Mouse (Mus musculus) layer of hippocampus, adult 11-12 months (tissue): ENCODE data around the gene Rassf2.

Experiments used
- DNase-seq: peaks from one replicate; pipeline ENCODE4 v3.0.0; 2022; ENCODE audit warnings: low spot score

Rassf2 gene

GRCm38 (mm10) chr2:132034590-132035469, 4.8 kb upstream of the Rassf2 start:
- no peak for DNase-seq

- DNase-seq, result no peak
Observed at GRCm38 (mm10) chr2:132031364-132032095, 1.5 kb upstream of the Rassf2 start.

- peak; percentile 73 for DNase-seq
Observed at GRCm38 (mm10) chr2:132030418-132031363, 633 bp upstream of the Rassf2 start.

GRCm38 (mm10) chr2:132028894-132029605, 1.0 kb downstream of the Rassf2 start:
- peak; percentile 46 for DNase-seq

GRCm38 (mm10) chr2:132028107-132028506, 2.0 kb downstream of the Rassf2 start:
- DNase-seq, result no peak

GRCm38 (mm10) chr2:132027366-132027765, 2.7 kb downstream of the Rassf2 start:
- DNase-seq, result no peak

GRCm38 (mm10) chr2:132024028-132024427, 6.0 kb downstream of the Rassf2 start:
- no peak for DNase-seq

GRCm38 (mm10) chr2:132022621-132023020, 7.4 kb downstream of the Rassf2 start:
- DNase-seq, result no peak

GRCm38 (mm10) chr2:132021616-132022015, 8.4 kb downstream of the Rassf2 start:
- DNase-seq, result no peak

GRCm38 (mm10) chr2:132020991-132021541, 9.0 kb downstream of the Rassf2 start:
- DNase-seq, result peak; percentile 49

- DNase-seq, result no peak
Observed at GRCm38 (mm10) chr2:132020420-132020819, 9.6 kb downstream of the Rassf2 start.

- DNase-seq, result no peak
Observed at GRCm38 (mm10) chr2:132019372-132019811, 10.7 kb downstream of the Rassf2 start.

GRCm38 (mm10) chr2:132018156-132018555, 11.9 kb downstream of the Rassf2 start:
- no peak for DNase-seq

- no peak for DNase-seq
Observed at GRCm38 (mm10) chr2:132017611-132018010, 12.4 kb downstream of the Rassf2 start.

GRCm38 (mm10) chr2:132016034-132016433, 14.0 kb downstream of the Rassf2 start:
- DNase-seq, result no peak

GRCm38 (mm10) chr2:132013152-132013551, 16.9 kb downstream of the Rassf2 start:
- DNase-seq, result no peak

GRCm38 (mm10) chr2:132010781-132011180, 19.3 kb downstream of the Rassf2 start:
- no peak for DNase-seq

- no peak for DNase-seq
Observed at GRCm38 (mm10) chr2:132008186-132008585, 21.9 kb downstream of the Rassf2 start.

GRCm38 (mm10) chr2:132007475-132007819, 22.6 kb downstream of the Rassf2 start:
- DNase-seq, result no peak

- DNase-seq, result peak; percentile 77
Observed at GRCm38 (mm10) chr2:132006561-132007474, 23.2 kb downstream of the Rassf2 start.
